Mouse (Mus musculus): Measurements from ENCODE around the gene Slfn8.
A peak's percentile ranks its signal among the peaks of the same experiment; 100 is the strongest.
"Not testable (repeated sequence)": the region's sequence is repeated elsewhere in the genome, so short reads cannot be mapped to it uniquely, and the experiment has no call there.

Slfn8 gene

GRCm38 (mm10) chr11:83020621-83021020 lies at the start of gene Slfn8:
Slfn8 (minus strand) TSS chr11:83020810.
- peak in 1 of 2 experiments; percentile 27 for DNase-seq (ENCODE audit: low spot score in 2 of 2)

DNA sequence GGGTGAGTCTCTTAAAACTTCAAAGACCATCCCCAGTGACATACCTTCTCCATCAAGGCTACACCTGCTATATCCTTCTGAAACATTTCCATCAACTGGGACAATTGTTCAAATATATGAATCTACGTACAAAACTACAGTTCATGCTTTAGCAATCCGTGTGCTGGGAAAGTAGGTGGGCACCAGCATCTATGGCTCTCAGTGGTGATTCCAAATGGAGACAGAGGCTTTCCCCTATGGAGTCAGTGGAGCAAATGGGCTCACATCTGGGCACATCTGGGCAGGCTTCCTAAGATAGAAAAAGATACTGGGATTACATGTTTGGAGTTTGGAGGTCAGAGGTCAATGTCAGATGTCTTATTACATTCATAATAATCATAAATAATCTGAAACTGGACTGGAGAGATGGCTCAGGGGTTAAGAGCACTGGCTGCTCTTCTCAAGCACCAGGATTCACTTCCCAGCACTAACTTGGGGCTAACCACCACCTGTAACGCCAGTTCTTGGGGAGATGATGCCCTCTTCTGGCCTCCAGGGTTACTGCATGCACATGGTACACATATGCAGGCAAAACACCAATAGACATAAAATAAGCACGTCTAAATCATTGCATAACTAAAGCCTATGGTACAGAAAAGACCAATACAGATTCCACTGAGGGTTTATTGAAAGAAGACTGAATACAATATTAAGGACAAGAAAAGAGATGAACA lies 47.5 kb upstream of the Slfn8 start:
- DNase-seq (ENCODE audit: low spot score in 2 of 2), result no peak

DNA sequence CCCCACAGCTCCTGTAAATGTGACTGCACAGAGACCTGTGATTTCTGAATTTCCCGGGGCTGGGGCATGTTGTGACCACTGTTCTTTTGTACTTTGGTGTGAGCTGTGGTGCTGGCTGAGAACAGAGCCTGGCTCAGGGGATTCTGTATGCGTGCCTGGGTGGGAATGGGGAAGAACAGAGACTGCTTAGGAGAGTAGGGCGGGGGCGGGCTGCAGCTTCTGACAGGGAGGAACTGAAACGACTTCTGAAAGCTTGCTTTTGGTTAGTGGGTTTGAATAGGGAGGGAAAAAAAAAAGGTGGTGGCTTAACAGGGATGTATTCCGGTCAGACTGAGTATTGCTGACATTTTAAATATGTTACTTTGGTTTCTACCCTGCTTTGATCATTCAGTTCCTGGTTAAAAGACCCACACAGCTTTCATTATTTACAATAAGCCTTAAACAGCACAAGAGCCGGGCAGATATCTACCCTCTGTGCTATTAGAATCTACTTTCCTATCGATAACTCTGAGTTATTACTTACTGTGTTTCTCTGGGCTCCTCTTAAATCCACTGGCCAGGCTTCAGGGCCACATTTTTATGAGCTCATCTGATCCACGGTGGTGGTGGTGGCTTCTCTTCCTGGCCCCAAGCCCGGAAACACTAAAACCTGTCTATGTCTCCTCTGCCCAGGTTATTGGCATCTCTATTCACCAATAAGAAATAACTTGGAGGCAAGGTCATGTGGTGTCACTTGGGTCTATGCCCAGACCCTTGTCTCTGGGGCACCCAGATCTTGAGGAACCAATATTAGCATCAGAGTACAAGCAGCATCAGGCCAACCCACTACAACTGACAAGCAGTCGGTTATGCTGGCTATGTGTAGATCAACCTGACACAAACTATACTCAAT lies 46.3 kb upstream of the Slfn8 start:
- no peak for DNase-seq (ENCODE audit: low spot score in 2 of 2)

- DNase-seq (ENCODE audit: low spot score in 2 of 2), result no peak
These were observed 45.1 kb upstream of the Slfn8 start for GRCm38 (mm10) chr11:83065441-83066344.

DNA sequence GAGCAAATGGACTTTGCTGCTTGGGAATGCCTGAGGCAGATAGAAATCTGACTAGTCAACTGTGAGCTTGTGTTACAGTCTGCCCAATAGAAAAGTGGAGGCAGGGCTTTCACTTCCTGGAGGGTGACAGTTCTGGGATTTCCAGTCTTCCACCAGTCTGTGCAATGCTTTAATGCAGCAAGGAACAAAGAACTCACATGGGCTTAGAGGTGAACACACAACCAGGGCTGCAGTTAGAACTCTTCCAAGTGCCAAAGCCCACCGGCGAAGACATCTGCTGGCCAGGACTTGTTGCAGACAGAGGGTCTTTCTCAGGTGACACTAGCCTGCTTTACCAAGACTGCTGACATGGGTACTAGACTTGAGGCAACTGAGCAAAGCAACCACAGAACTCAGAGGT lies 44.3 kb upstream of the Slfn8 start, which contains the start of gene Slfn2:
Gene Slfn2, plus strand, starts transcription at position 167 of the 400 bp plus-strand sequence.
- no peak for DNase-seq (ENCODE audit: low spot score in 2 of 2)

DNA sequence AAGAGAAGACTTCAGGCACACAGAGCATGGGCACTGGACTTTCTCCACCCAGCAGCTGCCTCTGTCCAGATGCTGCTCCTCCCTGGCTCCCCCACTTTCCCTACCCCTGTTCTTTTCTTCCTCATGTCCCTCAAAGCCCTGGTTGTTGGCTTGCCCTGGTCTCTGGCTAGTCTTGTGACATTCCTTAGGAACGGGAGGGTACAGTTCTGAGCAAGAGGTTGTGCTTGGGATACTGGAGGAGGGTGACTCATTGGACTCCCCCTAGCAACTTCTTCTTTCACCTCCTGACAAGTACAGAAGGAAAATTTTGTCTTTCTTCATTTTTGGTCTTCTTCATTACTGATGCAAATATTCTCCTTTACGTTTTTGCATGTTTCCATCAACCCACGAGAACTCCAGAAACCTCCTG lies 43.3 kb upstream of the Slfn8 start:
- no peak for DNase-seq (ENCODE audit: low spot score in 2 of 2)

DNA sequence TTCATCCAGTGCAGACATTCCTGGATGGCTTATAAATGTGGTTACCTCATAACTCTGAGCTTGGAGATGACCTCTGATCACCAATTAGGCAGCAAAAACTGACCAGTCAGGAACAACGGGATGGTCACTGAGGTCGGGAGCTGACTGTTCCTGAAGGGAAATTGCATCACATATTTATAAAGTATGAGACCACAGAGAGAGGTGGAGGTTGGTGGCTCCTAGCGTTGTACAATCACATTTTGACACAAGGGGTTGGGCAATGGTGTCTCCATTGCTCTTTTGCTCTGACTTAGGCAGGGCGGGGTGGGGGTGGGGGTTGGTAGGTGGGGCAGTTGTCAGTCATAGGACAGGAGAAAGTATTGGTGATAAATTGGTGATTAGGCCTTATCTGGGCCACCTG lies 42.5 kb upstream of the Slfn8 start:
- DNase-seq (ENCODE audit: low spot score in 2 of 2), result no peak

DNA sequence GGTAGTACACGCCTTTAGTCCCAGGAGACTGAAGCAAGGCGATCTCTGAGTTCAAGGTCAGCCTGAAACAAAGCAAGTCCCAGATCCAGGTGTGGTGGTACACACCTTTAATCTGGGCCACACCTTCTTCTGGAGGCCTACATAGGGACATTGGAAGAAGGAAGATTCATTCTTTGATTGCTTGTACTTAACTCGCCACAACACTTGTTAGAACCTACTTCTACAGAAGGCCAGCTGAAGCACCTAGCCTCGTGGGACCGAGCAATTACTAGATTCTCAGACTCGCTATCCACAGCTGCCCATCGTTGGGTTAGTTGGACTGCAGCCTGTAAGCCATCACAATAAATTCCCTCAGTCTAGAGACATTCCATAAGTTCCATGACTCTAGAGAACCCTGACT lies 41.2 kb upstream of the Slfn8 start:
- no peak for DNase-seq (ENCODE audit: low spot score in 2 of 2)

DNA sequence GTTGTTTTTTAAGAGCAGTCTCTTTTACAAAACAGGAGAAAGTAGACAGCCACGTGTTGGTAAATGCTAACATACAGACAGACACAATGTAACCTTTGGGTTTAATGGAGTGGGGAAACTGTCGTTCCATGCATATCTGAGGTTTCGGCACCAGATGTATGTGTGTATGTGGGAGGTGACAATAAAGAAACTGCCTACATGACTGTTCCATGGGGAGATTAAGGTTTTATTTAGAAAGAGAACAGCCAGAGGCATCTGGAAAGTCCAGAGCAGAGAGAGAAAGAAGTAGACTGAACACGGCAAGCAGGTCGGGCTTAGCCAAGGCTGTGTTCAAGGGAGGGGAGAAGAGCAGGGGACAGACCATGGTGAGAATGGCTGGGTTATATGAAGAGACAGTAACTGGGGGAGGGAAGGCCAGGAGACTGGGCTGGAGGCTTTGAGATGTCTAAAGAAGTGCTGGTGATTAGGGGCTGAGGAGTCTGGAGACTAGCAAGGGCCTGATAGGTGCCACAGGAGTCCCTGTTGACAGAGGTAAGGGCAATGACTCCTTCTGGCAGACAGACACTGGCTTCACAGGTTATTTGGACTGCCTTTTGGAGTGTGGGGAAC lies 39.9 kb upstream of the Slfn8 start:
- DNase-seq (ENCODE audit: low spot score in 2 of 2), result no peak

DNA sequence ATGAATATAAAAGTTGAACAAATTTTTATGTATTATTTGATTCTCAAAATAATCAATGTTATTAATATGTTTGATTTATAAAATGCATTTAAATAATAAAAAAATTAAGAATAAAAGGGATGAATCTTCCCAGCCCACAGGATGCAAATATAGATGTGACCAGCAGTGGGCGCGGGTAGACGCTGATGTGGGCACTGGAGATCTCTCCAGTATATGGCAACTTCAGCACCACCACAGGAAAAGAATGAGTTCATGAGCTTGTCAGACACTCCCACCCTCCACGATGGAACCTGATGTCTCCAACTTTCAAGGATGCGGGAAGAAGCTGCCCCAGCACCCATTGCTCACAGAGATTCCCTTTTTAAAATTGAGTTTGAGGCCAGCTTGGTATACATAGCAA lies 37.3 kb upstream of the Slfn8 start:
- DNase-seq (ENCODE audit: low spot score in 2 of 2), result peak in 1 of 2 experiments; percentile 57

DNA sequence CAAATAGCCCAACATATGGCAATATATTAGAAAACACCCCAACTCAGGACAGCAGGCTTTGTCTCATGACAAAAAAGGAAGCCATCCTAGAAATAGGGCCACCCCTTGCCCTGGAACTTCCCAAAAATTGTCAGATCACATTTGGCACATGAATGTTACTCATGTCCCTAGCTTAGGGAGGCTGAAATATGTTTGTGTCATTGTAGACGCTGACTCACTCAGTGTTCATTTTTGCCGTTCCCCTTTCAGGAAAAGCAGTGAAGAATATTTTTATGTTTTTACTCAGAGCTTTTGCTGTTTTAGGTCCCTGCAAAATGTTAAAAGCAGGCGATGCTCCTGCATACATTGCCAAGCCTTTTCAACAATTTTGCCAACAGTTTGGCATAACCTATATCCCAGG lies 25.0 kb upstream of the Slfn8 start:
- no peak for DNase-seq (ENCODE audit: low spot score in 2 of 2)

- DNase-seq (ENCODE audit: low spot score in 2 of 2), result no peak
These were observed 23.3 kb upstream of the Slfn8 start for GRCm38 (mm10) chr11:83043891-83044290.

GRCm38 (mm10) chr11:83041000-83041399 lies 20.4 kb upstream of the Slfn8 start:
- DNase-seq (ENCODE audit: low spot score in 2 of 2), result no peak

GRCm38 (mm10) chr11:83040325-83040724 lies 19.7 kb upstream of the Slfn8 start:
- no peak for DNase-seq (ENCODE audit: low spot score in 2 of 2)

- no peak for DNase-seq (ENCODE audit: low spot score in 2 of 2)
These were observed 19.2 kb upstream of the Slfn8 start for GRCm38 (mm10) chr11:83039796-83040195.

GRCm38 (mm10) chr11:83039156-83039555 lies 18.5 kb upstream of the Slfn8 start:
- no peak for DNase-seq (ENCODE audit: low spot score in 2 of 2)

GRCm38 (mm10) chr11:83038686-83039085 lies 18.1 kb upstream of the Slfn8 start:
- DNase-seq (ENCODE audit: low spot score in 2 of 2), result not testable (repeated sequence)

DNA sequence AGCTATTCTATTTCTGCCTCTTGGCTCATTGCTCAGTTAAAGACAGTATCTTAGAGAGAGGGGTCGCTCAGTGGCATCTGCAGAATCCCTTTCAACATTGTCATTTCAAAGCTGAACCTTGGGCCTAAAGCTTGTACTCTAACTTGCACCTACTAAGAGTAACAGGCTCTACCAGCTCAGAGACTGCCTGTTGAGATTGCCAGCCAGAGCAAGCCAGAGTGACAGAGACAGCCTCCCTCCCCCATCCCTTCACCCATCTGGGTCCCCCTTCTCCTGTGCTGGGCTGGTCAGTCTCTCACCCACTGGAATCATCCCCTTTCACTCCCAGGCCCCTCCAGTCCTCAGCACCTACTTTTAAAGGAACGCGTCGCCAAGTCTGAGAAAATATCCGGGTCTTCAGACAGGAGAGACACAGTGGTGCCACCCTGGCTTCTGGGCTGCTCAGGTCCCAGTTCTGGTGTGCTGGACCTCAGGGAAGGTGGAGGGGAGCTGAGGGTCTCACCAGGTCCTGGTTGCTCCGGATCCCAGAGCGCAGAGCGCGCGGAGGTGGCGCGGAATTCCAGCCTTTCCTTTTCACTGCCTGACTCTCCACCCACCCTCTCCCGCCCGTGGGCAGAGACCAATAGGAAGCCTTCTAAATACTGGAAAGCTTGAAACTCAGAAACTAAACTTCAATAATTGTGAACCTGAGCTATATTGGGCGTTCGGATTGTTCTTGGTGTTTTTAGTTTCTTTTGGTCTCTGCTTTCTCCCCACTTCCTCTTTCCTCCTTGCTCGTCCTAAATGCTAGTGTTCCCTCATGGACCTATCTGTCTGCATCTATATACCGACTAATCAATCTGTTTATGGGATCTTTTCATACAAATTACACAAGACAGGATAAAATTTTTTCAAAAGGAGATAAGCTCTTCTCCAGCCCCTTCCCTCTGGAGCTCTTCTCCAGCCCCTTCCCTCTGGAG lies 770 bp downstream of the Slfn8 start:
- not testable (repeated sequence) for DNase-seq (ENCODE audit: low spot score in 2 of 2)

DNA sequence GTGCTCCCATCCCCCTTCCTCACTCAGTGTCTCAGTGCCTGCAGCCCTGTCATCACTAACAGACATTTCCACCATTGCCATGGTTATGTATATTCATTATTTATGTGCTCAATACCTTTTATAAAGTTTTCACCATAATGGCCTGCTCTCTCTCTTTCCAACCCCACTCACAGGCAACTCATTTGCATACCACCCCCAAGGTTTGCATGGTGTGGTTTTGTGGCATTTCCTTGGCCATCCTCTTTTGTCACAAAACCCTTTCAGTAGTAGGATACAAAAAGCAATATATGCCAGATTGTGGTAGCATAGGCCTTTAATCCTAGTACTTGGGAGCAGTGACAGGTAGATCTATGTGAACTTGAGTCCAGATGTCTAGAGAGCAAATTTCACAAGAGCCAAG lies 4.5 kb downstream of the Slfn8 start:
- no peak for DNase-seq (ENCODE audit: low spot score in 2 of 2)

DNA sequence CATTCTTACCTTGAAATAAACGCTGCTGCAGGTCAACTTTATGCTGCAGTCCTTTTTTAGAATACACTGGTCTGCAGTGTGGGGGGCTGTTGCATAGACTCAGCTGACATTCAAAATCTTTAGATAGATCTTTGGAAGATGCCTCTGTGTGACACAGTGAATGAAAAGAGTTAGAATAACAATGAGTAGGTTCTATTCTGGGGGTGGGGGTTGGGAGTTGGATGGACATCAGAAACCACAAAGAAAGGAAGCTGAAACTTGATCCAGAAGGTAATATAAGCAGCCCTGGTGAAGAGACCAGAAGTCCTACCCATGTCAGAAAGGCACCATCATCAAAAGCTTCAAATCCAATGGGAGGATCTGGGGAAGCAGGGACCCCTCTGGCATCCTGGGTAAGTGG lies 7.3 kb downstream of the Slfn8 start:
- no peak for DNase-seq (ENCODE audit: low spot score in 2 of 2)

Measured in spleen, postnatal 14 days (tissue).